Mouse (Mus musculus) megakaryocyte, embryonic 14.5 days (primary cell): Measurements from ENCODE around the gene Maz.

Source experiments
- FLI1 ChIP-seq: IDR thresholded peaks from 2 replicates; pipeline ENCODE4 v1.6.1; 2012; ENCODE audit warnings: low read length, inconsistent platforms, mixed read lengths
- GATA1 ChIP-seq: IDR thresholded peaks from 3 replicates; pipeline ENCODE4 v1.6.1; 2012; ENCODE audit warnings: mixed read lengths, low read length, inconsistent platforms, borderline replicate concordance

DNA sequence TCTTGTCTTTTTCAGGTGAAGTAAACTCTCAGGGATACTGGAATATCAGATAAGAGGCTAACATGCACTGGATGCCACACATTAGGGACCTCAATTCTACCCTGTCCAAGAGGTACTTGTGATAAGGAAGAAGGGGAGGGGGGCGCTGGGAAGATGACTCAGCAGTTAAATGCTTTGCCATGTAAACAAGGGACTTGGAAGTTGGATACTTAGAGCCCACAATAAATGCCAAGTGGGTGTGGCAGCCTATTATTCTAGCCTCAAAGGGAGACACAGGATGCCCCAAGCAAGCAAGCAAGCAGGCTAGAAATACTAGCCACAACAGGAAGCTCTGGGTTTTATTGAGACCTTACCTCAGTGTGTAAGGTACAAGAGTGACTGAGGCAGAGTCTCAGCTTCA is 4.4 kb upstream of the Maz start:
- TF ChIP-seq GATA1 (no peak), FLI1 (no peak)
